ENCODE assay signal across 17 mouse cellular contexts in genomic region chr3:89355512-89355902, GRCm38 (mm10). TPM values are rescaled to one million over a fixed set of nuclear protein-coding genes. Genes with fewer than 3 reads are reported as not detected.
DNase-seq lines count a peak whose midpoint lies in the region; ATAC-seq and TF ChIP-seq lines count a peak whose summit lies in the region.
"Had no signal": no experiment of that assay in that cellular context is flagged by ENCODE, and none has a peak within 500 bp of the region (broad histone marks: within the 10 kb centered on the region; RNA-seq: fewer than 3 reads in every experiment).

No protein-coding gene starts in this region.

- peak overlapping the region; percentile 43; the same call in 1 of the 2 replicates for H3K27ac ChIP-seq in gastrocnemius, adult 2 months
- H3K27ac ChIP-seq in lung, embryonic 15.5 days = 0 out of 2 replicates have a peak overlapping the region, but pooled peaks have one; percentile 10
- no peak overlapping the region for H3K27ac ChIP-seq in thymus, adult 2 months (ENCODE audit: control insufficient read depth, insufficient read depth, low read length)
- H3K27ac ChIP-seq: macrophage; midbrain, embryonic 13.5 days; neural tube, embryonic 15.5 days had no signal

- no peak overlapping the region for H3K4me3 ChIP-seq in gastrocnemius, adult 2 months
- no peak overlapping the region for H3K4me3 ChIP-seq in lung, embryonic 15.5 days
- H3K4me3 ChIP-seq in lung, adult 2 months (replicated peaks; ENCODE audit: extremely low read depth, low read depth, low read length) = no peak overlapping the region
- no peak overlapping the region for H3K4me3 ChIP-seq in thymus, adult 2 months (ENCODE audit: control insufficient read depth, insufficient read depth, low read length)
- H3K4me3 ChIP-seq: erythroblast, embryonic 14.5 days; midbrain, embryonic 13.5 days; myocyte; neural tube, embryonic 15.5 days had no signal

- no peak for TF ChIP-seq POLR2A in lung, adult 2 months (IDR thresholded peaks at IDR 0.05; ENCODE audit: borderline replicate concordance, extremely low read depth, low read depth, low read length)
- TF ChIP-seq POLR2A in thymus, adult 2 months (IDR thresholded peaks at IDR 0.05; ENCODE audit: control insufficient read depth, extremely low read depth, insufficient read depth, low read length, poor library complexity) = no peak

- H3K9ac ChIP-seq in lung, embryonic 15.5 days = no peak overlapping the region
- H3K9ac ChIP-seq: midbrain, embryonic 13.5 days; neural tube, embryonic 15.5 days had no signal

- no peaks in the 10 kb centered on the region for H3K9me3 ChIP-seq in lung, embryonic 15.5 days
- H3K9me3 ChIP-seq: midbrain, embryonic 13.5 days; neural tube, embryonic 15.5 days had no signal

- H3K4me1 ChIP-seq in lung, embryonic 15.5 days = peaks cover 9% of the 10 kb centered on the region
- H3K4me1 ChIP-seq in lung, adult 2 months (ENCODE audit: control insufficient read depth, insufficient read depth, low read length) = 0 out of 2 replicates have a peak, but pooled peaks cover under 1% of the 10 kb centered on the region
- peaks cover 3% of the 10 kb centered on the region for H3K4me1 ChIP-seq in thymus, adult 2 months (replicated peaks; ENCODE audit: control insufficient read depth, insufficient read depth, low read length)

- no peaks in the 10 kb centered on the region for H3K36me3 ChIP-seq in lung, embryonic 15.5 days
- no peaks in the 10 kb centered on the region for H3K36me3 ChIP-seq in thymus, adult 2 months (ENCODE audit: control insufficient read depth, insufficient read depth, low read length)
- H3K36me3 ChIP-seq: midbrain, embryonic 13.5 days; neural tube, embryonic 15.5 days had no signal

- intact Hi-C loops in gastrocnemius, adult 2 months (cut with DNase I) = loop anchor here (2.0 kb wide), 2 partner anchors 15 to 39 kb away; no protein-coding TSS in a partner anchor
- intact Hi-C loops in gastrocnemius, postnatal 36 days (cut with DNase I) = loop anchor here (2.0 kb wide), 2 partner anchors 15 to 39 kb away; no protein-coding TSS in a partner anchor

- no peak for DNase-seq in gastrocnemius, adult 2 months
- no peak for DNase-seq in gastrocnemius, postnatal 36 days
- no peak for DNase-seq in lung, adult 2 months
- DNase-seq in kidney, postnatal 10 days = peak; percentile 43
- no peak for DNase-seq in cerebellum, adult 9-11 months
- DNase-seq in spleen, adult 12 weeks (ENCODE audit: low spot score) = no peak
- no peak for DNase-seq in thymus, adult 2 months

- H3K4me2 ChIP-seq in lung, embryonic 15.5 days = no peak overlapping the region
- H3K4me2 ChIP-seq: heart, embryonic 11.5 days; midbrain, embryonic 13.5 days; neural tube, embryonic 15.5 days had no signal

- no peak for ATAC-seq in lung, embryonic 15.5 days (ENCODE audit: borderline replicate concordance, extremely low read depth, low FRiP score, low TSS enrichment)

- 62% methylated on average over 6 of the region's 6 CpGs for WGBS in lung, embryonic 15.5 days
- WGBS in lung, adult 2 months = 71% methylated on average over 6 of the region's 6 CpGs
- WGBS in thymus, adult 2 months = 85% methylated on average over 6 of the region's 6 CpGs

- no peak for TF ChIP-seq CTCF in gastrocnemius, adult 2 months (IDR thresholded peaks at IDR 0.05)
- TF ChIP-seq CTCF in lung, adult 2 months (IDR thresholded peaks at IDR 0.05; ENCODE audit: insufficient read depth, low read length) = no peak
- no peak for TF ChIP-seq CTCF in thymus, adult 2 months (IDR thresholded peaks at IDR 0.05; ENCODE audit: borderline replicate concordance, control insufficient read depth, extremely low read depth, insufficient read depth, low read length, poor library complexity)

- no peaks in the 10 kb centered on the region; the same call in 1 of the 2 replicates for H3K27me3 ChIP-seq in lung, embryonic 15.5 days
- no peaks in the 10 kb centered on the region; the same call in 1 of the 2 replicates for H3K27me3 ChIP-seq in thymus, adult 2 months (ENCODE audit: control insufficient read depth, insufficient read depth, low read length)

RNA-seq across cellular contexts. Expression of gene Adam15, which starts 5.7 kb away (rescaled TPM):
- 10 to 100 TPM; 21.7 to 30.5 TPM for total RNA-seq in gastrocnemius, adult 2 months (2021)
- 10 to 100 TPM; 15.8 to 23.2 TPM for total RNA-seq in gastrocnemius, postnatal 36 days (2021)
- polyA plus RNA-seq in lung, embryonic 15.5 days (2015; fragmentation: Nextera tagmentation; extraction: Ambion mirVana) = 61.5 and 63.0 TPM in 2 replicates
- 190 and 225 TPM in 2 replicates for polyA plus RNA-seq in lung, adult 2 months (2012; rRNA removed)
- 38.7 and 49.6 TPM in 2 replicates for polyA plus RNA-seq in thymus, adult 2 months (2012; rRNA removed)

RNA-seq across cellular contexts. Expression of gene Dcst2, which starts 6.3 kb away (rescaled TPM):
- not detected for total RNA-seq in gastrocnemius, adult 2 months (2021)
- total RNA-seq in gastrocnemius, postnatal 36 days (2021) = not detected
- 0.11 and 0.19 TPM in 2 replicates for polyA plus RNA-seq in lung, embryonic 15.5 days (2015; fragmentation: Nextera tagmentation; extraction: Ambion mirVana)
- polyA plus RNA-seq in lung, adult 2 months (2012; rRNA removed) = 0.28 and 0.31 TPM in 2 replicates
- 0.36 and 0.50 TPM in 2 replicates for polyA plus RNA-seq in thymus, adult 2 months (2012; rRNA removed)
- polyA plus RNA-seq: erythroblast, embryonic 14.5 days; macrophage had no signal

RNA-seq across cellular contexts. Expression of gene Dcst1, which starts 9.5 kb away (rescaled TPM):
- not detected for total RNA-seq in gastrocnemius, adult 2 months (2021)
- not detected for total RNA-seq in gastrocnemius, postnatal 36 days (2021)
- 0.21 TPM in 1 of 2 replicates, not detected in the other for polyA plus RNA-seq in lung, embryonic 15.5 days (2015; fragmentation: Nextera tagmentation; extraction: Ambion mirVana)
- 0.06 TPM in 1 of 2 replicates, not detected in the other for polyA plus RNA-seq in lung, adult 2 months (2012; rRNA removed)
- 0.24 and 0.32 TPM in 2 replicates for polyA plus RNA-seq in thymus, adult 2 months (2012; rRNA removed)
- polyA plus RNA-seq: embryonic facial prominence, embryonic 11.5 days; erythroblast, embryonic 14.5 days; macrophage had no signal

RNA-seq across cellular contexts. Expression of gene Efna4, which starts 17.7 kb away (rescaled TPM):
- total RNA-seq in gastrocnemius, adult 2 months (2021) = under 1 TPM; 0.15 to 0.20 TPM
- under 1 TPM in 1 of 2 experiments, not detected in 1; 0.15 TPM for total RNA-seq in gastrocnemius, postnatal 36 days (2021)
- 29.0 and 29.9 TPM in 2 replicates for polyA plus RNA-seq in lung, embryonic 15.5 days (2015; fragmentation: Nextera tagmentation; extraction: Ambion mirVana)
- polyA plus RNA-seq in lung, adult 2 months (2012; rRNA removed) = 7.3 and 9.3 TPM in 2 replicates
- polyA plus RNA-seq in thymus, adult 2 months (2012; rRNA removed) = 12.5 TPM in 2 replicates
- polyA plus RNA-seq: erythroblast, embryonic 14.5 days; macrophage had no signal

RNA-seq across cellular contexts. Expression of gene Efna3, which starts 32.7 kb away (rescaled TPM):
- not detected for total RNA-seq in gastrocnemius, adult 2 months (2021)
- not detected for total RNA-seq in gastrocnemius, postnatal 36 days (2021)
- 5.8 and 6.0 TPM in 2 replicates for polyA plus RNA-seq in lung, embryonic 15.5 days (2015; fragmentation: Nextera tagmentation; extraction: Ambion mirVana)
- polyA plus RNA-seq in lung, adult 2 months (2012; rRNA removed) = 4.1 and 20.3 TPM in 2 replicates
- 3.7 and 4.2 TPM in 2 replicates for polyA plus RNA-seq in thymus, adult 2 months (2012; rRNA removed)
- total RNA-seq: gastrocnemius, postnatal 4 days had no signal
- polyA plus RNA-seq: erythroblast, embryonic 14.5 days; inflammation-experienced regulatory T-cells, adult 6 months; macrophage had no signal
